Mouse (Mus musculus) kidney, postnatal 36 days (tissue): ENCODE data around the gene Numb.
"Not testable (repeated sequence)": the region's sequence is repeated elsewhere in the genome, so short reads cannot be mapped to it uniquely, and the experiment has no call there.

Source experiments
- DNase-seq, 2 experiments: peaks; one replicate each; pipeline ENCODE4 v3.0.0; 2021 to 2022; ENCODE audit warnings: mixed read lengths in 2 of 2

Numb gene

GRCm38 (mm10) chr12:83921535-83922381 lies at the start of gene Numb:
Gene Numb (minus strand): TSS chr12:83921934.
- DNase-seq: peak; percentile 97 to 99

GRCm38 (mm10) chr12:83965235-83965634 lies 43.5 kb upstream of the Numb start:
- no peak for DNase-seq

- peak in 1 of 2 experiments; percentile 43 for DNase-seq
Measured at GRCm38 (mm10) chr12:83958278-83958677, 36.5 kb upstream of the Numb start.

GRCm38 (mm10) chr12:83951711-83952575 lies 30.2 kb upstream of the Numb start:
- no peak for DNase-seq

- DNase-seq: peak; percentile 29 to 67
Measured at GRCm38 (mm10) chr12:83950840-83951701, 29.3 kb upstream of the Numb start.

- DNase-seq: peak; percentile 90 to 91
Measured at GRCm38 (mm10) chr12:83950493-83950839, 28.7 kb upstream of the Numb start, which contains the start of gene Riox1. Gene Riox1 (plus strand): TSS chr12:83950608.

GRCm38 (mm10) chr12:83949776-83950492 lies 28.2 kb upstream of the Numb start:
- DNase-seq: no peak

GRCm38 (mm10) chr12:83949043-83949442 lies 27.3 kb upstream of the Numb start:
- no peak for DNase-seq

- DNase-seq: peak; percentile 35 to 60
Measured at GRCm38 (mm10) chr12:83947260-83947811, 25.6 kb upstream of the Numb start.

GRCm38 (mm10) chr12:83941938-83942337 lies 20.2 kb upstream of the Numb start:
- DNase-seq: no peak

- no peak for DNase-seq
Measured at GRCm38 (mm10) chr12:83940031-83940430, 18.3 kb upstream of the Numb start.

- DNase-seq: no peak
Measured at GRCm38 (mm10) chr12:83939332-83939731, 17.6 kb upstream of the Numb start.

- not testable (repeated sequence) for DNase-seq
Measured at GRCm38 (mm10) chr12:83938592-83938991, 16.9 kb upstream of the Numb start.

- no peak for DNase-seq
Measured at GRCm38 (mm10) chr12:83937600-83937999, 15.9 kb upstream of the Numb start.

- DNase-seq: no peak
Measured at GRCm38 (mm10) chr12:83929186-83929804, 7.6 kb upstream of the Numb start.

GRCm38 (mm10) chr12:83927747-83928146 lies 6.0 kb upstream of the Numb start:
- DNase-seq: peak; percentile 45 to 66

- no peak for DNase-seq
Measured at GRCm38 (mm10) chr12:83926061-83926460, 4.3 kb upstream of the Numb start.

GRCm38 (mm10) chr12:83925160-83925703 lies 3.5 kb upstream of the Numb start:
- DNase-seq: peak; percentile 53 to 56

GRCm38 (mm10) chr12:83924332-83924731 lies 2.6 kb upstream of the Numb start:
- no peak for DNase-seq

GRCm38 (mm10) chr12:83923486-83923859 lies 1.7 kb upstream of the Numb start:
- no peak for DNase-seq
